Mouse (Mus musculus): ENCODE measurements around the gene Rom1.
A peak's percentile ranks its signal among the peaks of the same experiment; 100 is the strongest.

- TF ChIP-seq GATA1 (IDR thresholded peaks at IDR 0.05; ENCODE audit: borderline replicate concordance, low read length), result no peak
- TF ChIP-seq FLI1 (IDR thresholded peaks at IDR 0.05; ENCODE audit: low read length), result peak; percentile 63; the same call in 1 of the 2 replicates
Observed at GRCm38 (mm10) chr19:8941515-8942217, 12.5 kb upstream of the Rom1 start, which contains the start of gene Mta2.

Data from megakaryocyte, embryonic 14.5 days (primary cell).